Mouse (Mus musculus) T-helper 1 cell (primary cell): ENCODE data around the gene Susd6.

Experiments used
- in situ Hi-C: fragments of 300-600 bp; cut with MboI, MseI; formaldehyde crosslinking; loops from one replicate; pipeline ENCODE4 v1.15.1; 2025; ENCODE audit warnings: high pct_unique_total_duplicates

Gene Susd6

DNA sequence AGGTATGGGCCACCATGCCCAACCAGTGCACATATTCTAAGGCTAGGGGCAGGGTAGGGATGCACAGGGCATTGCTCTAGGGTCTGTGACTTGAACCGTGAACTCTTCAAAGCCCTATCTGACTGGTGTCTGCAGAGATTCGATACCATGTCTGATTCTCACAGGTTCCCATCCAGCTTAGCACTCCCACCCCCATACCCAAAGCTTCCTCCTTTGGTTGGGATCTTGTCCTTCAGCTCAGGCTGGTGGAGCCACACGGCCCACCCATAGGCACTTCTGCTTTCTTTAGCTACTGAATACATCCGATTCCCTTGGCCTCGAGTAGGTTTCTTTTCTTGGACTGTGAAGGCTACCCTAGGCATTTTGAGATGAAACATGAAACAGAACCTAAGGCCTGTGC, 5.3 kb upstream of the Susd6 start:
- in situ Hi-C loops, result loop anchor here (5.0 kb wide), 1 partner anchor 42 kb away; no protein-coding TSS in a partner anchor

DNA sequence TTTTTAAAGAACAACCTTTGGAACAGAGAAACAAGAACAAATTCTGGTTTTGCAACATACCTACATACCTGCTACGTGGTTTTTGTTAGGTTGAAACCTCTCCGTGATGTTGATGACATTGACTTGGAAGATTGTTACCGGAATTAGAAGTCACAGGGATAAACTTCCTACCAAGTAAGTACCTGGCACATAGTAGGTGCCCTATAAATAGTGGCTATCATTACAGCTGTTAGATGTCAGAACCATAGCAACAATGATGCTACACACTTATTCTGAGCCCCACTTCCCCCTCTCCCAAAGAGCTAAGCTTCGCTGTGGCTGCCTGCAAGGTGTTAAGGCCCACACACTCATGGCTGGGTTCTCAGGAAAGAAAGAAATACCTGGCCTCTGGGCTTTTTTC, 4.7 kb upstream of the Susd6 start:
- in situ Hi-C loops, result loop anchor here (5.0 kb wide), 1 partner anchor 42 kb away; no protein-coding TSS in a partner anchor

DNA sequence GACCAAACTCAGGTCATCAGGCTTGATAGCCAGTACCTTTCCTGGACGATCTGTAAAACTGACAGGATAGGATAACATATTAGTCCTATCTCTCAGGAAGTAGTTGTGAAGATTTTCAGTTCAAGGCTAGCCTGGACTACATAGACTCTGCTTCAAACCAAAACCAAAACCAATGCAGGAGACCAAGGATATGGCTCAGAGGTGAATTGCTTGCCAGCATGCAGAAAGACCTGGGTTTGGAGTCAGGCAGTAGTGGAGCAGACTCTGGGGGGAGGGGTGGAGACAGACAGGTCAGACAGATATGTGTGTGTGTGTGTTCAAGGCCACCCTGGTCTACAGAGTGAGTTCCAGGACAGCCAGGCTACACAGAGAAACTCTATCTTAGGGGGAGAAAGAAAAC, 3.7 kb upstream of the Susd6 start:
- in situ Hi-C loops, result loop anchor here (5.0 kb wide), 1 partner anchor 41 kb away; no protein-coding TSS in a partner anchor

DNA sequence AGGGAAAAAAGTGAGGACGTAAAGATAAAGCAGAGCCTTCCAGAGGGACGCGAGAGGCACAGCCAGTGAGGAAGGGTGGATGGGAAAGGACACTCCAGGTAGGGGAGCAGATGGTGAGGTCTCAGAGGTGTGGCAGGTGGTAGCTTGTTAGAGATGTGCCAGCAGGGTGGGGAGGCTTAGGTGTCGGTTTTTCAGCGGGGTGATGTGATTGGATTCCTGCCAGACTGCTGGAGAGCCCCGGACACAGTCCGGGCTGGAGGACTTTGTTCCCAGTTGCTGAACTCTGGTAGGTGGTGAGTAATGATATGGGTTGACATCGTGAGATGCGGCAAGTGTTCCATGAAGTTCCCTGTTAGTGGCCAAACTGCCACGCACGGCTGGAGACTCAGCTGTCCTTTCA, 2.7 kb upstream of the Susd6 start:
- in situ Hi-C loops, result loop anchor here (5.0 kb wide), 1 partner anchor 40 kb away; no protein-coding TSS in a partner anchor

DNA sequence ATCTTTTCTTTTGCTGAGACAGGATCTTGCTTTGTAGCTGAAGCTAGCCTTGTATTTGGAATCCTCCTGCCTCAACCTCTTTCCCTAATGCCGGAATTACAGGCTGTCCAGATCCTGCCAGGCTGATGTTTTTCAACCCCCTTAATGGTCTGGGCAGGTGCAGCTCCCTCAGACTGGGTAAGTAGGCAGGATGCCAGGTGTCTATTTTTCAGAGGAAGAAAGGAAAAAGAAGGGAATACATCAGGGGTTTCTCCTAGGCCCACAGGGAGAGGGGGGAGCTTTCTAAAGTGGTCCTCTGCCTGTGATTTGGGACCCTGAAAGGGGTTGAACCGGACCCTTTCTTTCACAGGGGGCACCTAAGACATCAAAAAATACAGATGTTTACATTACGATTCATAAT, 2.1 kb upstream of the Susd6 start:
- in situ Hi-C loops, result loop anchor here (5.0 kb wide), 1 partner anchor 39 kb away; no protein-coding TSS in a partner anchor

DNA sequence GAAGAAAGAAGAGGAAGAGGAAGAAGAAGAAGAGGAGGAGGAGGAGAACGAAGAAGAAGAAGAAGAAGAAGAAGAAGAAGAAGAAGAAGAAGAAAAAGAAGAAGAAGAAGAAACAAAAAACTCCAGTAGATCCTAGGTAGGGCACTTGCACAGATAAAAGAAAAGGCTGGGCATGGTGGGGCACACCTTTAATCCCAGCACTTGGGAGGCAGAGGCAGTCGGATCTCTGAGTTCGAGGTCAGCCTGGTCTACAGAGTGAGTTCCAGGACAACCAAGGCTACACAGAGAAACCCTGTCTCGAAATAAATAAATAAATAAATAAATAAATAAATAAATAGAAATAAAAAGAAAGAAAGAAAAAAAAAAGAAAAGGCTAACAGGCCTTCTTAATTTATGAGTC, 1.0 kb upstream of the Susd6 start:
- in situ Hi-C loops, result loop anchor here (5.0 kb wide), 1 partner anchor 38 kb away; no protein-coding TSS in a partner anchor

DNA sequence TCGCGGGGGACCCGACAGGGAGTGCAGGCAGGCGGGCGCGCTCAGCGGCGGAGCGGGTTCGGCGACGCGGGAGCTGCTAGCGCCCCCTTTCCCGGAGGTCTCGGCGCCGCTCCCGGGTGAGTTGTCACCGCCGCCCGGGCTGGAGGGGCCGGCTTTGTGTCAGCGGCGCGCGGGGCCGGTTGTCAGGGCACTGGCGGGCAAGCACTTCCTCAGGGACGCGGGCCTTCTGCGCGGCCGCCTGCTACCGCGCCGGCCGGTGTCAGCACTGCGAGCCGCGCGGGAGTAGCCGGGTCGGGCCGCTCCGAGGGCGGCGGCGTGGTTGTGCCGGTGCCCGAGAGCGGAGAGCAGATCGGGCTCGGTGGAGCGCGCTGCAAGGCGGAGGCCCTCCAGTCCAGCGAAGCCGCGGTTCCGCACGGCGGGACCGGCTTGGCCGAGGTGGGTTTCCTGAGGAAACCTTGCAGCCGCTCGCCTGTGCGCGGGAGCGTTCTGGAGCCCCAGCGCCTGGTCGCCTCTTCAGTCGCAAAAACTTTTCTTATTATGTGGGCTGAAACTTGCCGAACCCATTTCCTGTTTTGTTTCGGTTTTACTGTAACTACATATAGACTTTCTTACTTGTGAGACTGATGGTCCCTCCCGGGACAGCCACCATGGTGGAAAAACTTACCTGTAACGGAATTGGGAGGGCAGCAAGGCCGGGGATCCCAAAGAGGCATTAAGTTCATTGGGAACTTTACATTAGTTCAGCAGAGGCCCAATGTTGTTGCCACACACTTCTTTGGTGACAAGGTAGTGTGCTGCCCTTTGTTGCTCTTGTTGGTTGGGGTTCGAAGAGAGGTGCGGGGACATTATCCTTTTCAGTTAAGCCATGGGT, 625 bp downstream of the Susd6 start:
- in situ Hi-C loops, result no loop called here

DNA sequence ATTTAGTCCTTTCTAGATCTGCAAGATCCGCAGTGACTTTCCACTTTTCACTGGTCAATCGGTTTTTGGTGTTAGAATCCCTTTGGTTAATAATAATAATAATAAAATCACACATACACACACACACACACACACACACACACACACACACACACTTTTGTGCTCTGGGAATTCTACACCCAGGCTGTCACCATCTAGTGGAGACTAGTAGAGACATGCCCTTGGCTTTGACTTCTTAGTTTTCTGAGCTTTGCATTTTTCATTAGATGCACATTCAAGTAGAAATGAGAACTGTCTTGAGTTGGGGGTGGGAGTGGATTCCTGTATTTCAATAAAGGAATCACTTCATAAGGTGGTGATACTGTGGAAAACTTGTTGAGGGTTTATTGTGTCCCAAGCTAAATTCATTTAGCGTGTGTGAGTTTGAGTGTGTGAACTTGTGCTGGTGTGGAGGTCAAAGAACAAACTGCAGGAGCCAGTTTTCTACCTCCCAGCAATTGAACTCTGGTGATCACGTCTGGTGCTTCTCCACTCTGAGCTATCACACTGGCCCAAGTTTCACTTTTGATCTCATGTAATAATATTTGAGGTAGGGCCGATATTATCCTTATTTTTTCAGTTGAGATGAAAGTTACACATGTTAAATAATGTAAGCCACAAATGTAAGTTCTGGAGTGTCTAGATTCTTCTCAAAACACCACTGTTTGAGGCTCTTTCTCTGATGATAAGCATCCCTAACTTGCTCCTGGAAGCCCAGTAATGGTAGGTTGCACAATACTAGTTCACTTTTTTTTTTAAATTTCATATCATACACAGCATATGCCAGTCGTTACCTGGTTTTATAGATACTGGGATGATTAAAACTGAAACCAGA, 1.5 kb downstream of the Susd6 start:
- in situ Hi-C loops, result no loop called here

DNA sequence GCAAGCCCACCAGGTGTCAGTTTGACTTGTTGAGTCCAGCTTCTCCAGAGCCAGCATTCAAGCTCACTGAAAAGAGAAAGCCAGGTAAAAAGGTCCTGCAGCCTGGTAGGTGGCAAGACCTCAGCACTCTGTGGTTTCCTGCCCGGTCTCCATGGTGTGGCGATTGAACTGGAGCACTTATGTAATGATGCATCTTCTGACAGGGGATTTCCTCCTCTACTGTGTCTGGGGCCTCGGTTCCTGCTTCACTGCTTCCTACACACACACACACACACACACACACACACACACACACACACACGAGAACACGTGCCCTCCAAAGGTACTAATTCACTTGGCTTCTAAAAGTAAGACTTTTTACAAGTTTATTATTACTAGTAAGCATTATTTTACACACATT, 2.6 kb downstream of the Susd6 start:
- in situ Hi-C loops, result no loop called here

DNA sequence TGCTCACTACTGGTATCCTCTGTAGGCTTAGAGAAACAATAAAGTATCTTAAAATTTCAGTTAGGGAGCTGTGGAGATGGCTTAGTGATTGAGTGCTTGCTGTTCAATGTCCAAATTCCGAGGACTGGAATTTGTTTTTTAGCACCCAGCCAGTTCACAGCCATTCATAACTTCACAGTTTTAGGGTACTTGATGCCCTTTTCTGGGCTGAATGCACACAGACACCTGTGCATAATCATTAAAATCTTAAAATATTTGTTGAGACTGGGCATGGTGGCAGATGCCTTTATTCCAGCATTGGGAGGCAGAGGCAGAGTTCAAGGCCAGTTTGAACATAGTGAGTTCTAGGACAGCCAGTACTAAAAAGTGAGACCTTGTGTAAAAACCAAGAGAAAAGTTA, 3.2 kb downstream of the Susd6 start:
- in situ Hi-C loops, result no loop called here

DNA sequence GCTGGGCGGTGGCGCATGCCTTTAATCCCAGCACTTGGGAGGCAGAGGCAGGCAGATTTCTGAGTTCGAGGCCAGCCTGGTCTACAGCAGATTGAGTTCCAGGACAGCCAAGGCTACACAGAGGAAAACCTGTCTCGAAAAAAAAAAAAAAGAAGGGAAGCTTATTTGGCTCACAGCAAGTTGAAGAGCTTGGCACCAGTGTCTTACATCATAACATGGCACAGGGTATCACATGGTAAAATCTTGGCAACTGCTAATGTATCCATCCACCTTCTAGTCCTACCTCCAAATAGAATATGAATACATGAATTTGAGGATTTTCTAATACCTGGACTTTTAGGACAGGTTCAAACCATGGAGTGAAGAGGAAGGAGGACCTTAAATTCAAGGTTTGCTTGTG, 4.2 kb downstream of the Susd6 start:
- in situ Hi-C loops, result no loop called here

DNA sequence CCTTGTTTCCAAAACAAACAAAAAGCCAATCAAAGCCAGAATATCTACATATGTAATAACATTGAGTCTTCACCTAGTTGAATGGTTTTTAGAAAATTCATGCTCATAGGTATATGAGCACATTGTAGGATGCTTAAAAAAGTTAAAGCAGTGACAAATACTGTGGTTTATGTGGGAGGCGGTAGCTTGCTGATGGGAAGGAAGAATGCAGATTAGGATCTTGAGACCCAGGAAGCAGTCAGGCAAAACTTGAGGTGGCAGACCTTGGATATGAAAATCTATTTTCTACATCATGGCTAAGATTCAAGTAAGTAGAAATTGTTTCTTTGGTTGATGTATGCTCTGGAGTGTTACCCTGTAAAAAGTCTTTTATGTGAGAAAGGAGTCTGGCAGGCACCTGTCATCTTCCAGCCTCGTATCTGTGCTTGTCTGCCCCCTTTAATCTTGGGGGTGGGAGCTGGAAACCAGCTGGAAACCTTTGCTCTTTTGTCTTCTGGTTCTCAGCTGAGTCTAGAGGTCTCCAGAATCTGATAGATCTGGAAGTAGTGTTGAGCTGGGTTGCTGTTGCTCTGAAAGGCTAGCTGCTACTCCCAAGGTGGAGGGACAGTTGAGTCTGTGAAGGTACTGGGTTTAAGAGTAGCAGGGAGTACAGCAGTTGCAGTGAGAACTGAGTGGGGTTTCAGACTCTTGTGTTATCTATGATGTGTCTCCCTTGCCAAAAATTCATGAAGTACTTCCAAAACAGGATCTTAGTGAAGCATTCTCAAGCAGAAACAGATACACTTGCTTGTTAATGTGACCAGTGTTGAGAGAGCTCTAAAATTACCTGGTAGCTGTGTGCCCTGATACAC, 4.8 kb downstream of the Susd6 start:
- in situ Hi-C loops, result loop anchor here (5.0 kb wide), 1 partner anchor 57 kb away; no protein-coding TSS in a partner anchor

DNA sequence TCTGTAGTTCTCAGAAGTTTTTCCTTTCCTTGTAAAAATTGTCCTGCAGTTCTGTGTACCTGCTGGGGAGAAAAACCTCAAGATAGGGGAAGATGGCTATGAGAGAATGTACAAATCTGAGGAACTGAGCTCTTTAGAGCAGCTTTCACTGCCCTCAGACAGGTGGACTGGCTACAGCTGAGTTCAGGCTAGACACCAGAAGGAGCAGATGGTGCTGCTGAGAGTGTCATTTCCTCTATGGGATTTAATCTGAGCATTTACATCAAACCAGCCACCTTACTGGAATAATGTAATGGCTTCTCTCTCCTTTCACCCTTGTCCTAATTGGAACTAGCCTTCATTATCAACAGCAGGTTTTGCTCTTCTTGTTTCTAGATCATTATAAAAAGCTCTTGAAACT, 8.0 kb downstream of the Susd6 start:
- in situ Hi-C loops, result loop anchor here (5.0 kb wide), 1 partner anchor 54 kb away; no protein-coding TSS in a partner anchor

DNA sequence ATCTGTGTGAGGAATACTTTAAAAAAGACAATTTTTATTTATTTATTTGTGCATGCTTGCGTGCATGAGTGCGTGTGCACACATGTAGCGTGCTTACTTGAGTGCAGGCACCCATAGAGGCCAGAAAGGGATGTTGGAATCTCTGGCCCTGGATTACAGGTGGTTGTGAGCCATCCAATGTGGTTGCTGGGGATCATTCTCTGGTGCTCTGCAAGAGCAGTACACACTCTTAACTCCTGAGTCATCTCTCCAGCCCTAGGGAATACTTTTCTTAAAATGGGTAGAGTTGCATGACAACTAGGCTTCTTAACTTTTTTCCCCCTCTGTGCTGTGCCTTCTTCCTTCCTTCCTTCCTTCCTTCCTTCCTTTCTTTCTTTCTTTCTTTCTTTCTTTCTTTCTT, 9.8 kb downstream of the Susd6 start:
- in situ Hi-C loops, result no loop called here

DNA sequence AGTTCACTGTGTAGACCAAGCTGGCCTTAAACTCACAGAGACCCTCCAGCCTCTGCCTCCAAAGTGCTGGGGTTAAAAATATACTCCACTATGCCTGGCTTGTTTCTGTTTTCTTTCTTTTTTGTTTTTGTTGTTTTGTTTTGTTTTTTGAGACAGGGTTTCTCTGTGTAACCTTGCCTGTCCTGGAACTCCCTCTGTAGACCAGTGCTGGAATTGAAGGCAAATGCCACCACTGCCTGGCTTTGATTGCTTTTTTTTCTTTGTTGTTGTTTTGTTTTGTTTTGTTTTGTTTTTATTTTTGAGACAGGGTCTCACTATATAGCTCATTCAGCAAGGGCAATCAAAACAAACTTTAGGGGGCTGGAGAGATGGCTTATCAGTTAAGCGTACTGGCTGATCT, 11.1 kb downstream of the Susd6 start:
- in situ Hi-C loops, result no loop called here

DNA sequence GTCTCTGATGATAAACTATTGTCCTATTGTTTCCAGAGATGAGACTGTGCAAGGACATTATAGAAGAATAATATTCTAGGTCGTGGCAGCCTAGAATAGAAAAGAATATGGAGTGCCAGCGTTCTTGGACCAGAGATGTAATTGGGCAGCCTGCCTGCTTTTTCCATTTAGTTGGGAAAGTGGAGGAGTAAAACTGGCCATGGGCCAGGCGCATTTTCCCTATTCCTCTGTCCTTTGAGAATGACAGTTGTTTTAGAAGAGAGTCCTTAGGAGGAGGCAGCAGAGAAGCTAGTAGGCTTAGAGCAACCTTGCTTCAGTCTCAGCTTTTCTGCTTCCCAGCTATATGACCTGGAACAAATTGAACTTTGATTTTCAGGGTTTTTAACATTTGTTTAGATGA, 13.6 kb downstream of the Susd6 start:
- in situ Hi-C loops, result no loop called here

DNA sequence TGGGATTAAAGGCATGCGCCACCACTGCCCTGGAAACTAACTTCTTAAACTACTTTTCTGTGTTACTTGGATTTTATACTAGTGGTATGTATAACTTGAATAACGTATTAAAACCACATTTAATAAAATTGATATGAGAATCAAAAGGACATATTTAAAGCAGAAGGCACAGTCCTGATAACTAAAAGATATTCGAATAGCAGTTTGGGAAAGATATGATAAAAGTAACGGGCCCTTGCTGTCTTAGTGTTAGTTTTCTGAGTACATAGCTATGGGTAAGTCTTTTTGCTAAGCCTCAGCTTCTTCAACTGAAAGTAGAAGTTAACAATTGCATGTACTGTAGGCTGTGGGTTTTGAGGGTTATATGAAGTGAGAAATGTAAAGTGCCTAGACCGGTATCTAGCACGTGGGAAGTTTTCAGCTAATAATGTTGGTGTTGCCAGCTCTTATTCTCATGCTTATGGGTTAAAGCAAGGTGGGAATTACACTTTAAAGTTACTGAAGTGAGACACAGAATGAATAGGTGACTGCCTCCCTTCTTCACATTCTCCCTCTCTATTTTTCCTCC, 14.6 kb downstream of the Susd6 start:
- in situ Hi-C loops, result no loop called here

DNA sequence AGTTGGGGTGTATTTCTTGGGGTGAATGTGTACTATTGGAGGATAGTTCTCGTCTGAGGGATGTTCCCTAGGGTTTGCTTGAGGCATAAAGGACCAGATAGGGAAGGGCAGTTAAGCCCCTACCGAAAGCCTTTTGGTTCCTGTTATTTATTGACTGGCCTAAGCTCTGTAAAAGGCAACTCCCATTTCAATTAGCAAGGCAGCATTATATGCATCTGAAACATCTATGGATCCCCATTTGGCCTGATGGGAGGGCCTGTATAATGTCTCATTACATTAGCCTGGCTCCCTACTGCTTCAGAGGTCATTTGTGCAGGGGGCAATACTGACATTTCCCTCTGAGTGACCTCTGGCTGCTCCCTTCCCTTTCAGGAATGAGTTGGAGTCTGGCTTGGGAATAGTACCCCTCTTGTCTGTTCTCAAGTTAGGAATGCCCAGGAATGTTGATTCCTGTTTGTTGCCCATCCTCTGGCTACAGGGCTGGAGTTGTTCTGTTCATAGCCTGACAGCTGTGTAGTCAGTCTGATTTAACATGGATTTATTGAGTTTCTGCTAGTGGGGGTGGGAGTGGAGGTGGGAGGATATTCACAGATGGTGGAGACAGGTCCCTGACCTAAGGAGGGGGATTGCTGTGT, 17.3 kb downstream of the Susd6 start:
- in situ Hi-C loops, result no loop called here

DNA sequence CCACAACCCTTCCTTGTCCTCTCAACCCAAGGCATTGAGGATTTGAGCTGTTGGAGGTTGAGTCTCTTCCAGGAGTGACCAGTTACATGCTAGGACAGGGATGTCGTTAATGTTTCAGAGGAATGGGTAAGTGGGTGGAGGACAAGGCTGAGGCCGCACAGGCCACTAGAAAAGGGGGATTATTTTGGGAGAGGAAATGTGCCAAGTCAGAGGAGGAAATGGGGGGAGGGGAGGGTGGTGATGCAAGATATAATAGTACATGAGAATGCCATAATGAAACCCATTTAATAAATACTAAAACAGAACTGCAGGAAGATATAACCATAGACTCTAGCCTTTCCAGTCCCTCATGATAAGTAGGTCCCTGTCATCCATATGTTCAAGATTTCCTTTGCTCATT, 19.7 kb downstream of the Susd6 start:
- in situ Hi-C loops, result no loop called here
